Mouse (Mus musculus) spleen, postnatal 4 days (tissue): ENCODE data around the gene Pip4k2b.
"Not testable (repeated sequence)": the region's sequence is repeated elsewhere in the genome, so short reads cannot be mapped to it uniquely, and the experiment has no call there.

ENCODE experiments used
- DNase-seq, 2 experiments: peaks; one replicate each; pipeline ENCODE4 v3.0.0; 2022; ENCODE audit warnings: low spot score in 2 of 2

The Pip4k2b gene

GRCm38 (mm10) chr11:97744063-97744717, at the start of gene Pip4k2b:
TSS of gene Pip4k2b (minus strand) at chr11:97744704.
- DNase-seq = peak; percentile 65 to 85

GRCm38 (mm10) chr11:97793165-97793564, 48.7 kb upstream of the Pip4k2b start:
- peak; percentile 52 to 70 for DNase-seq

- DNase-seq = not testable (repeated sequence)
Measured at GRCm38 (mm10) chr11:97790778-97791438, 46.4 kb upstream of the Pip4k2b start.

GRCm38 (mm10) chr11:97789727-97790126, 45.2 kb upstream of the Pip4k2b start:
- no peak for DNase-seq

- no peak for DNase-seq
Measured at GRCm38 (mm10) chr11:97787961-97788360, 43.5 kb upstream of the Pip4k2b start.

GRCm38 (mm10) chr11:97782564-97782895, 38.0 kb upstream of the Pip4k2b start:
- no peak for DNase-seq

GRCm38 (mm10) chr11:97781832-97782563, 37.5 kb upstream of the Pip4k2b start, which contains the start of gene Rpl23:
TSS of gene Rpl23 (minus strand) at chr11:97782437.
- peak; percentile 99 for DNase-seq

- DNase-seq = no peak
Measured at GRCm38 (mm10) chr11:97781478-97781831, 37.0 kb upstream of the Pip4k2b start.

- no peak for DNase-seq
Measured at GRCm38 (mm10) chr11:97779968-97780701, 35.6 kb upstream of the Pip4k2b start.

GRCm38 (mm10) chr11:97778918-97779317, 34.4 kb upstream of the Pip4k2b start:
- no peak for DNase-seq

GRCm38 (mm10) chr11:97777129-97777529, 32.6 kb upstream of the Pip4k2b start:
- DNase-seq = peak in 1 of 2 experiments; percentile 31

- no peak for DNase-seq
Measured at GRCm38 (mm10) chr11:97776497-97777128, 32.1 kb upstream of the Pip4k2b start.

- no peak for DNase-seq
Measured at GRCm38 (mm10) chr11:97775808-97776496, 31.4 kb upstream of the Pip4k2b start, which contains the start of gene 1700001P01Rik. TSS of gene 1700001P01Rik (minus strand) at chr11:97775918.

- DNase-seq = no peak
Measured at GRCm38 (mm10) chr11:97775186-97775585, 30.7 kb upstream of the Pip4k2b start.

GRCm38 (mm10) chr11:97771410-97771809, 26.9 kb upstream of the Pip4k2b start:
- no peak for DNase-seq

GRCm38 (mm10) chr11:97769704-97770103, 25.2 kb upstream of the Pip4k2b start:
- no peak for DNase-seq

GRCm38 (mm10) chr11:97766154-97766881, 21.8 kb upstream of the Pip4k2b start, which contains the start of gene Cwc25:
TSS of gene Cwc25 (minus strand) at chr11:97766556.
- peak; percentile 91 to 95 for DNase-seq

- no peak for DNase-seq
Measured at GRCm38 (mm10) chr11:97761638-97762037, 17.1 kb upstream of the Pip4k2b start.

GRCm38 (mm10) chr11:97758942-97759341, 14.4 kb upstream of the Pip4k2b start:
- peak in 1 of 2 experiments; percentile 53 for DNase-seq

GRCm38 (mm10) chr11:97758125-97758524, 13.6 kb upstream of the Pip4k2b start:
- DNase-seq = no peak
